Mouse (Mus musculus): Measurements from ENCODE around the gene Pgc. TPM values are rescaled to one million over a fixed set of nuclear protein-coding genes. Genes with fewer than 3 reads are reported as not detected.

Gene Pgc
- polyA plus RNA-seq, 1 experiment from 2014 or later = not detected

GRCm38 (mm10) chr17:47711883-47712282 is 14.8 kb upstream of the Pgc start:
- peak; percentile 43; the same call in 1 of the 2 replicates for ATAC-seq
- Histone ChIP-seq H3K4me2 (no peak overlapping the region), H3K9me3 (replicated peaks) (no peaks in the 10 kb centered on the region), H3K4me3 (no peak overlapping the region), H3K27ac (no peak overlapping the region), H3K9ac (no peak overlapping the region), H3K4me1 (peaks cover 9% of the 10 kb centered on the region; the same call in 1 of the 2 replicates), H3K27me3 (replicated peaks) (peaks cover 63% of the 10 kb centered on the region), H3K36me3 (no peaks in the 10 kb centered on the region)
- 41% methylated on average over 6 of the region's 6 CpGs for WGBS (ENCODE audit: insufficient replicate concordance)

- Histone ChIP-seq H3K9me3 (replicated peaks) (no peaks in the 10 kb centered on the region), H3K9ac (no peak overlapping the region), H3K36me3 (no peaks in the 10 kb centered on the region), H3K4me1 (peaks cover 9% of the 10 kb centered on the region; the same call in 1 of the 2 replicates), H3K4me2 (no peak overlapping the region), H3K27ac (no peak overlapping the region), H3K4me3 (no peak overlapping the region), H3K27me3 (replicated peaks) (peaks cover 52% of the 10 kb centered on the region; the same call in 1 of the 2 replicates)
- 55% methylated on average over 10 of the region's 22 CpGs for WGBS (ENCODE audit: insufficient replicate concordance)
- no peak for ATAC-seq
Measured at GRCm38 (mm10) chr17:47712889-47713571, 13.6 kb upstream of the Pgc start.

- ATAC-seq = no peak
- H3K9me3 ChIP-seq (replicated peaks) = no peaks in the 10 kb centered on the region
- no peaks in the 10 kb centered on the region for H3K36me3 ChIP-seq
- H3K4me1 ChIP-seq = peaks cover 9% of the 10 kb centered on the region; the same call in 1 of the 2 replicates
- H3K4me3 ChIP-seq = no peak overlapping the region
- peaks cover 42% of the 10 kb centered on the region; the same call in 1 of the 2 replicates for H3K27me3 ChIP-seq (replicated peaks)
- H3K4me2 ChIP-seq = no peak overlapping the region
- 34% methylated on average over 3 of the region's 3 CpGs for WGBS (ENCODE audit: insufficient replicate concordance)
- no peak overlapping the region for H3K9ac ChIP-seq
- no peak overlapping the region for H3K27ac ChIP-seq
Measured at GRCm38 (mm10) chr17:47715037-47715436, 11.6 kb upstream of the Pgc start.

GRCm38 (mm10) chr17:47721183-47721582 is 5.5 kb upstream of the Pgc start:
- H3K9ac ChIP-seq = no peak overlapping the region
- H3K27ac ChIP-seq = no peak overlapping the region
- ATAC-seq = no peak
- no peak overlapping the region for H3K4me3 ChIP-seq
- H3K4me1 ChIP-seq = no peaks in the 10 kb centered on the region
- WGBS (ENCODE audit: insufficient replicate concordance) = 33% methylated on average over 4 of the region's 4 CpGs
- no peaks in the 10 kb centered on the region for H3K36me3 ChIP-seq
- H3K9me3 ChIP-seq (replicated peaks) = no peaks in the 10 kb centered on the region
- no peak overlapping the region for H3K4me2 ChIP-seq
- H3K27me3 ChIP-seq (replicated peaks) = peaks cover 18% of the 10 kb centered on the region; the same call in 1 of the 2 replicates

- Histone ChIP-seq H3K36me3 (no peaks in the 10 kb centered on the region), H3K27ac (no peak overlapping the region), H3K4me1 (0 out of 2 replicates have a peak, but pooled peaks cover 6% of the 10 kb centered on the region), H3K4me3 (no peak overlapping the region), H3K9ac (no peak overlapping the region), H3K27me3 (replicated peaks) (peaks cover 43% of the 10 kb centered on the region), H3K9me3 (replicated peaks) (no peaks in the 10 kb centered on the region), H3K4me2 (no peak overlapping the region)
- ATAC-seq = no peak
- WGBS (ENCODE audit: insufficient replicate concordance) = 51% methylated on average over 24 of the region's 24 CpGs
Measured at GRCm38 (mm10) chr17:47730633-47731575, 4.3 kb downstream of the Pgc start.

- no peak overlapping the region for H3K9ac ChIP-seq
- H3K4me2 ChIP-seq = no peak overlapping the region
- H3K4me3 ChIP-seq = no peak overlapping the region
- H3K36me3 ChIP-seq = no peaks in the 10 kb centered on the region
- H3K27ac ChIP-seq = no peak overlapping the region
- no peak for ATAC-seq
- peaks cover 50% of the 10 kb centered on the region for H3K27me3 ChIP-seq (replicated peaks)
- WGBS (ENCODE audit: insufficient replicate concordance) = 65% methylated on average over 14 of the region's 14 CpGs
- peaks cover 34% of the 10 kb centered on the region for H3K4me1 ChIP-seq
- no peaks in the 10 kb centered on the region for H3K9me3 ChIP-seq (replicated peaks)
Measured at GRCm38 (mm10) chr17:47735553-47736100, 9.0 kb downstream of the Pgc start.

GRCm38 (mm10) chr17:47736856-47737255 is 10.2 kb downstream of the Pgc start, which contains the start of gene Tfeb:
Tfeb (plus strand) TSS chr17:47737030.
- Histone ChIP-seq H3K4me3 (peak within 1 kb of the TSS; percentile 68), H3K4me1 (peaks cover 34% of the 10 kb centered on the region), H3K36me3 (no peaks in the 10 kb centered on the region), H3K9me3 (replicated peaks) (no peaks in the 10 kb centered on the region), H3K27ac (peak within 1 kb of the TSS; percentile 76), H3K4me2 (peak within 1 kb of the TSS; percentile 100), H3K27me3 (replicated peaks) (peaks cover 43% of the 10 kb centered on the region), H3K9ac (peak within 1 kb of the TSS; percentile 74)
- under 1% methylated on average over 47 of the region's 47 CpGs for WGBS (ENCODE audit: insufficient replicate concordance)
- ATAC-seq = peak; percentile 81

GRCm38 (mm10) chr17:47737271-47738065 is 10.8 kb downstream of the Pgc start:
- H3K4me1 ChIP-seq = peaks cover 34% of the 10 kb centered on the region
- peak overlapping the region; percentile 76 for H3K27ac ChIP-seq
- H3K9ac ChIP-seq = peak overlapping the region; percentile 74
- H3K4me2 ChIP-seq = peak overlapping the region; percentile 100
- H3K9me3 ChIP-seq (replicated peaks) = no peaks in the 10 kb centered on the region
- peak overlapping the region; percentile 68 for H3K4me3 ChIP-seq
- H3K36me3 ChIP-seq = no peaks in the 10 kb centered on the region
- peaks cover 37% of the 10 kb centered on the region for H3K27me3 ChIP-seq (replicated peaks)
- under 1% methylated on average over 42 of the region's 60 CpGs for WGBS (ENCODE audit: insufficient replicate concordance)
- ATAC-seq = peak; percentile 77

GRCm38 (mm10) chr17:47738066-47738878 is 11.6 kb downstream of the Pgc start:
- peak overlapping the region; percentile 100 for H3K4me2 ChIP-seq
- H3K36me3 ChIP-seq = no peaks in the 10 kb centered on the region
- 2% methylated on average over 53 of the region's 61 CpGs for WGBS (ENCODE audit: insufficient replicate concordance)
- ATAC-seq = peak; percentile 30
- H3K9me3 ChIP-seq (replicated peaks) = no peaks in the 10 kb centered on the region
- peaks cover 37% of the 10 kb centered on the region for H3K27me3 ChIP-seq (replicated peaks)
- H3K27ac ChIP-seq = peak overlapping the region; percentile 50
- peak overlapping the region; percentile 68 for H3K4me3 ChIP-seq
- peaks cover 42% of the 10 kb centered on the region for H3K4me1 ChIP-seq
- H3K9ac ChIP-seq = peak overlapping the region; percentile 74

- Histone ChIP-seq H3K27ac (peak overlapping the region; percentile 50; the same call in 1 of the 2 replicates), H3K36me3 (no peaks in the 10 kb centered on the region), H3K27me3 (replicated peaks) (peaks cover 33% of the 10 kb centered on the region), H3K4me1 (peaks cover 45% of the 10 kb centered on the region), H3K4me3 (peak overlapping the region; percentile 68), H3K4me2 (peak overlapping the region; percentile 100), H3K9me3 (replicated peaks) (no peaks in the 10 kb centered on the region), H3K9ac (peak overlapping the region; percentile 74)
- 18% methylated on average over 20 of the region's 20 CpGs for WGBS (ENCODE audit: insufficient replicate concordance)
- ATAC-seq = no peak
Measured at GRCm38 (mm10) chr17:47738879-47739798, 12.5 kb downstream of the Pgc start.
